In genomic region chr2:5316763-5317162, GRCm38 (mm10) we compare ENCODE assay signal across 18 mouse cellular contexts.
DNase-seq lines count a peak whose midpoint lies in the region; ATAC-seq and TF ChIP-seq lines count a peak whose summit lies in the region.
"Had no signal": no experiment of that assay in that cellular context is flagged by ENCODE, and none has a peak within 500 bp of the region (broad histone marks: within the 10 kb centered on the region; RNA-seq: fewer than 3 reads in every experiment).

No protein-coding gene starts in this region.

- H3K27me3 ChIP-seq in kidney, postnatal 0 days (ENCODE audit: insufficient read depth, low read length) = no peaks in the 10 kb centered on the region
- H3K27me3 ChIP-seq in lung, embryonic 16.5 days (ENCODE audit: control insufficient read depth, insufficient read depth, low read depth, low read length) = no peaks in the 10 kb centered on the region
- H3K27me3 ChIP-seq in stomach, embryonic 16.5 days (ENCODE audit: control insufficient read depth, insufficient read depth, low read length) = no peaks in the 10 kb centered on the region
- H3K27me3 ChIP-seq: embryonic facial prominence, embryonic 12.5 days; liver, embryonic 12.5 days; Patski had no signal

- no peak; the same call in 1 of the 2 replicates for ATAC-seq in kidney, postnatal 0 days (replicated peaks; ENCODE audit: low FRiP score, low read depth)
- ATAC-seq in lung, embryonic 16.5 days (ENCODE audit: low read depth) = peak; percentile 86
- no peak for ATAC-seq in stomach, embryonic 16.5 days (ENCODE audit: insufficient read depth, low FRiP score)
- ATAC-seq: forebrain, postnatal 0 days; Patski had no signal

- no peak overlapping the region for H3K9ac ChIP-seq in kidney, postnatal 0 days (ENCODE audit: low read depth, low read length)
- no peak overlapping the region for H3K9ac ChIP-seq in lung, embryonic 16.5 days (ENCODE audit: low read length)
- H3K9ac ChIP-seq in stomach, embryonic 16.5 days (ENCODE audit: low read length) = no peak overlapping the region
- H3K9ac ChIP-seq: embryonic facial prominence, embryonic 12.5 days; forebrain, postnatal 0 days; hindbrain, embryonic 12.5 days; liver, embryonic 12.5 days had no signal

- no peaks in the 10 kb centered on the region for H3K36me3 ChIP-seq in kidney, postnatal 0 days (ENCODE audit: insufficient read depth, low read length)
- H3K36me3 ChIP-seq in lung, embryonic 16.5 days (ENCODE audit: control insufficient read depth, insufficient read depth, low read length) = no peaks in the 10 kb centered on the region
- no peaks in the 10 kb centered on the region for H3K36me3 ChIP-seq in stomach, embryonic 16.5 days (ENCODE audit: control insufficient read depth, insufficient read depth, low read length)
- H3K36me3 ChIP-seq: embryonic facial prominence, embryonic 12.5 days; hindbrain, embryonic 12.5 days; liver, embryonic 12.5 days had no signal

- peak overlapping the region; percentile 65; the same call in 1 of the 2 replicates for H3K27ac ChIP-seq in kidney, postnatal 0 days
- no peak overlapping the region for H3K27ac ChIP-seq in lung, embryonic 16.5 days (ENCODE audit: low read length)
- peak overlapping the region; percentile 88 for H3K27ac ChIP-seq in embryonic fibroblast, embryonic 13.5 days (ENCODE audit: insufficient read depth, low read length)
- H3K27ac ChIP-seq in stomach, embryonic 16.5 days (ENCODE audit: low read length) = peak overlapping the region; percentile 78
- H3K27ac ChIP-seq: embryonic facial prominence, embryonic 12.5 days; hindbrain, embryonic 12.5 days; liver, embryonic 12.5 days had no signal

- no peak for TF ChIP-seq CTCF in kidney, postnatal 0 days (IDR thresholded peaks at IDR 0.05; ENCODE audit: low read depth)
- no peak for TF ChIP-seq CTCF in embryonic fibroblast, embryonic 13.5 days (IDR thresholded peaks at IDR 0.05; ENCODE audit: borderline replicate concordance, insufficient read depth, low read length)

- H3K4me1 ChIP-seq in kidney, postnatal 0 days (replicated peaks; ENCODE audit: insufficient read depth, low read length) = 0 out of 2 replicates have a peak, but pooled peaks cover under 1% of the 10 kb centered on the region
- peaks cover 8% of the 10 kb centered on the region; the same call in 1 of the 2 replicates for H3K4me1 ChIP-seq in lung, embryonic 16.5 days (replicated peaks; ENCODE audit: control insufficient read depth, insufficient read depth, low read length)
- H3K4me1 ChIP-seq in embryonic fibroblast, embryonic 13.5 days (ENCODE audit: control insufficient read depth, insufficient read depth, low read length) = peaks cover 4% of the 10 kb centered on the region; the same call in 1 of the 2 replicates
- H3K4me1 ChIP-seq in stomach, embryonic 16.5 days (ENCODE audit: control insufficient read depth, insufficient read depth, low read length) = peaks cover 22% of the 10 kb centered on the region
- H3K4me1 ChIP-seq: embryonic facial prominence, embryonic 12.5 days had no signal

- 68% methylated on average over 5 of the region's 5 CpGs for WGBS in kidney, postnatal 0 days
- 60% methylated on average over 5 of the region's 5 CpGs for WGBS in lung, embryonic 16.5 days
- 44% methylated on average over 5 of the region's 5 CpGs for WGBS in stomach, embryonic 16.5 days

- no peak overlapping the region for H3K4me3 ChIP-seq in kidney, postnatal 0 days (replicated peaks; ENCODE audit: low read depth, low read length)
- no peak overlapping the region for H3K4me3 ChIP-seq in lung, embryonic 16.5 days (ENCODE audit: low read length)
- no peak overlapping the region for H3K4me3 ChIP-seq in embryonic fibroblast, embryonic 13.5 days (ENCODE audit: insufficient read depth, low read length)
- H3K4me3 ChIP-seq in stomach, embryonic 16.5 days (replicated peaks; ENCODE audit: low read length) = no peak overlapping the region
- H3K4me3 ChIP-seq: embryonic facial prominence, embryonic 12.5 days; hindbrain, embryonic 12.5 days; liver, embryonic 12.5 days; myocyte had no signal

- H3K9me3 ChIP-seq in kidney, postnatal 0 days (replicated peaks; ENCODE audit: low read length) = no peaks in the 10 kb centered on the region
- H3K9me3 ChIP-seq in lung, embryonic 16.5 days (ENCODE audit: control insufficient read depth, low read length) = no peaks in the 10 kb centered on the region
- H3K9me3 ChIP-seq in stomach, embryonic 16.5 days (replicated peaks; ENCODE audit: control insufficient read depth, low read length) = no peaks in the 10 kb centered on the region
- H3K9me3 ChIP-seq: embryonic facial prominence, embryonic 12.5 days; hindbrain, embryonic 12.5 days had no signal

- TF ChIP-seq POLR2A in embryonic fibroblast, embryonic 13.5 days (IDR thresholded peaks at IDR 0.05; ENCODE audit: low read depth, low read length) = no peak

- DNase-seq in kidney, postnatal 0 days (ENCODE audit: low spot score) = peak; percentile 80
- no peak for DNase-seq in kidney, adult 9 months
- no peak for DNase-seq in lung, postnatal 10 days
- no peak for DNase-seq in adrenal gland, postnatal 14 days
- DNase-seq: adrenal gland, adult 8-10 months; cerebellum, adult 9-11 months; forebrain, postnatal 0 days; midbrain, embryonic 14.5 days; thymus, adult 18-20 months had no signal

- H3K4me2 ChIP-seq in kidney, postnatal 0 days (ENCODE audit: low read length) = no peak overlapping the region
- no peak overlapping the region for H3K4me2 ChIP-seq in lung, embryonic 16.5 days (ENCODE audit: low read depth, low read length)
- no peak overlapping the region for H3K4me2 ChIP-seq in stomach, embryonic 16.5 days (ENCODE audit: low read depth, low read length)
- H3K4me2 ChIP-seq: embryonic facial prominence, embryonic 12.5 days; heart, embryonic 11.5 days; hindbrain, embryonic 12.5 days; liver, embryonic 12.5 days had no signal
